Mouse (Mus musculus) G1E (cell line): Measurements from ENCODE around the gene Eef1akmt3.

ENCODE experiments used
- CTCF ChIP-seq: IDR thresholded peaks from 2 replicates; pipeline ENCODE4 v1.5.1; 2012; ENCODE audit warnings: low read depth, low read length, inconsistent platforms, mixed read lengths
- GATA1 ChIP-seq: IDR thresholded peaks from 2 replicates; pipeline ENCODE4 v1.6.1; 2012; ENCODE audit warnings: borderline replicate concordance, low read length, inconsistent platforms, mixed read lengths
- TAL1 ChIP-seq: conservative IDR thresholded peaks from 2 replicates; pipeline ENCODE4 v1.6.1; 2012; ENCODE audit warnings: low read depth, low read length, inconsistent platforms, mixed read lengths

DNA sequence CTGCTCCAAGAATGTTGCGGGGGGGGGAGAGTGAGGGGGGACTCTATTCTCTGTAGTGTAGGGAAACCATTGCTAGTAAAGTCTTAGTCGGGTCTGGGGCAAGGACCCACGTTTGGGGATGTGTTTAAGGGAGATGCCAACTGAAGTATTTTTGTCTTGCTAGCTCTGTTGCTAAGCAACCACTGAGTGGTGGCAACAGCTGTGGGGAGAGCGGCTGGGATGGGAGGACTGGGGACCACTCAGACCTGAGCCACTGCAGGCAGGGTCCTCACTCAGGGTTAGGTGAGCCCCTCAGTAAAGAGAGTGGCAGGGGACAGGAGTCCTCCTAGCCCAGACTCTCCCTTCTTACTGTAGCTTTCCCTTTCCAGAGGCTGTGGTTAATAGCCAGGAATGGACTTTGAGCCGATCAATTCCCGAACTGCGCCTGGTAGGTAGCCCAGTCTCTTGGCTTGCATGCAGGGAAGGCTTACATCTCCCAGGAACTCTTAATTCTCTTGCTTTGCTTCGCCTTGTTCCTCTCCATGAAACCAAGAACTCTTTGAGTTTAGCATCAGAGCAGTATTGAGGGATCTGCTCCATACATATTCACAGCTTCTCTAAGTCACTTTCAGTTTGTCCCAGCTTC, 40.8 kb upstream of the Eef1akmt3 start:
- TF ChIP-seq GATA1, result no peak
- TF ChIP-seq CTCF, result no peak
- no peak for TF ChIP-seq TAL1
